Mouse (Mus musculus) left cerebral cortex, adult 2 months (tissue): ENCODE results near the gene Nme9. TPM values are rescaled to one million over a fixed set of nuclear protein-coding genes. Genes with fewer than 3 reads are reported as not detected.

Experiments
- DNase-seq, 2 experiments: peaks; one replicate each; pipeline ENCODE4 v3.0.0; 2021 to 2022; ENCODE audit warnings: low spot score in 2 of 2, mixed read lengths in 1 of 2; ENCODE audit errors: extremely low spot score in 1 of 2
- H3K27ac ChIP-seq: fragments of 200-600 bp; 2 replicates; pipeline ENCODE4 v1.8.1; 2022
- H3K4me3 ChIP-seq: fragments of 200-600 bp; 2 replicates; pipeline ENCODE4 v1.8.1; 2022
- CTCF ChIP-seq: fragments of 200-600 bp; IDR thresholded peaks from 2 replicates; pipeline ENCODE4 v1.8.1; 2022; ENCODE audit warnings: antibody characterized with exemption, mild to moderate bottlenecking, moderate library complexity
- intact Hi-C: fragments of 180-260 bp; cut with DNase I; formaldehyde crosslinking; loops from one replicate; pipeline ENCODE4 v1.15.1; 2025
- total RNA-seq, 2 experiments: library from RNA; stranded (reverse); gene quantifications; 2 replicates each; pipeline ENCODE4 v1.2.3; 2021

Gene Nme9
- total RNA-seq, 2 experiments from 2014 or later, result not detected

GRCm38 (mm10) chr9:99459730-99460129 is 8.5 kb downstream of the Nme9 start:
- Histone ChIP-seq H3K27ac (no peak overlapping the region), H3K4me3 (no peak overlapping the region)
- no peak for TF ChIP-seq CTCF
- intact Hi-C loops, result loop anchor here (2.0 to 10.0 kb wide), 2 partner anchors 121 to 205 kb away; no protein-coding TSS in a partner anchor
- DNase-seq, result no peak

- H3K4me3 ChIP-seq, result no peak overlapping the region
- no peak for DNase-seq
- no peak for TF ChIP-seq CTCF
- no peak overlapping the region for H3K27ac ChIP-seq
- intact Hi-C loops, result no loop called here
Observed at GRCm38 (mm10) chr9:99464876-99465275, 13.6 kb downstream of the Nme9 start.

- no peak for DNase-seq
- no peak overlapping the region for H3K27ac ChIP-seq
- intact Hi-C loops, result no loop called here
- TF ChIP-seq CTCF, result no peak
- H3K4me3 ChIP-seq, result no peak overlapping the region
Observed at GRCm38 (mm10) chr9:99468572-99468971, 17.3 kb downstream of the Nme9 start.

GRCm38 (mm10) chr9:99469681-99470273 is 18.5 kb downstream of the Nme9 start:
- peak; percentile 49 for TF ChIP-seq CTCF
- H3K4me3 ChIP-seq, result no peak overlapping the region
- no peak overlapping the region for H3K27ac ChIP-seq
- DNase-seq, result no peak
- intact Hi-C loops, result no loop called here

- intact Hi-C loops, result no loop called here
- DNase-seq, result no peak
- TF ChIP-seq CTCF, result no peak
Observed at GRCm38 (mm10) chr9:99470347-99471092, 19.2 kb downstream of the Nme9 start.

GRCm38 (mm10) chr9:99471334-99471733 is 20.1 kb downstream of the Nme9 start:
- intact Hi-C loops, result no loop called here
- TF ChIP-seq CTCF, result no peak
- no peak overlapping the region for H3K4me3 ChIP-seq
- no peak overlapping the region for H3K27ac ChIP-seq
- DNase-seq, result no peak

More at GRCm38 (mm10) chr9:99470347-99471092, 19.2 kb downstream of the Nme9 start:
- H3K27ac ChIP-seq, result no peak overlapping the region
- no peak overlapping the region for H3K4me3 ChIP-seq

- Histone ChIP-seq H3K27ac (peak overlapping the region; percentile 5), H3K4me3 (no peak overlapping the region)
- TF ChIP-seq CTCF, result no peak
- DNase-seq, result peak; percentile 30 to 38
- intact Hi-C loops, result no loop called here
Observed at GRCm38 (mm10) chr9:99479181-99479711, 28.0 kb downstream of the Nme9 start.

- no peak for DNase-seq
- no peak for TF ChIP-seq CTCF
- intact Hi-C loops, result no loop called here
- no peak overlapping the region for H3K4me3 ChIP-seq
- no peak overlapping the region for H3K27ac ChIP-seq
Observed at GRCm38 (mm10) chr9:99480764-99481163, 29.5 kb downstream of the Nme9 start.

GRCm38 (mm10) chr9:99483191-99483590 is 31.9 kb downstream of the Nme9 start:
- intact Hi-C loops, result no loop called here
- Histone ChIP-seq H3K27ac (no peak overlapping the region), H3K4me3 (no peak overlapping the region)
- no peak for DNase-seq
- TF ChIP-seq CTCF, result no peak

GRCm38 (mm10) chr9:99484632-99485031 is 33.4 kb downstream of the Nme9 start:
- DNase-seq, result no peak
- H3K4me3 ChIP-seq, result no peak overlapping the region
- no peak for TF ChIP-seq CTCF
- intact Hi-C loops, result no loop called here
- H3K27ac ChIP-seq, result no peak overlapping the region

GRCm38 (mm10) chr9:99485144-99485543 is 33.9 kb downstream of the Nme9 start:
- intact Hi-C loops, result no loop called here
- Histone ChIP-seq H3K27ac (no peak overlapping the region), H3K4me3 (no peak overlapping the region)
- no peak for DNase-seq
- no peak for TF ChIP-seq CTCF

GRCm38 (mm10) chr9:99487126-99487695 is 35.9 kb downstream of the Nme9 start:
- TF ChIP-seq CTCF, result no peak
- H3K4me3 ChIP-seq, result no peak overlapping the region
- intact Hi-C loops, result no loop called here
- H3K27ac ChIP-seq, result no peak overlapping the region
- DNase-seq, result no peak
